Comparison of ENCODE assay signal across 8 mouse cellular contexts in the genomic region with DNA sequence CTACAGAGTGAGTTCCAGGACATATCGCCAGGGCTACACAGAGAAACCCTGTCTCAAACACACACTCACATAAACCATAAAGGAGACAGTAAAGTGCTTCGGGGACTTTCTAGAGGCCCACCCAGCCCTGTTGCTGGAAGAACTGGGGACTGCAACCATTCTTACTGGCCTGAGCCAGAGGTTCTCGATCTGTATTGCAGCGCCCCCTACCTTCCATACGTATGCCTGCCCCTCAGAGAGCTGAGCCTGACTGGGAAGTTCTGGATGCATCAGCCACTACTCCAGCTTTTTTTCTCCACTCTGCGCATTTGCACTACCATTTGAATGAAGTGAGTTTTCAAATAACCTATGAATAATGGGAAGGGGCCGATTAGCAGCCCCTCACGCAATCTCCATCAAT. TPM values are rescaled to one million over a fixed set of nuclear protein-coding genes. Genes with fewer than 3 reads are reported as not detected.
DNase-seq lines count a peak whose midpoint lies in the region; ATAC-seq and TF ChIP-seq lines count a peak whose summit lies in the region.

No protein-coding gene starts in this region.

- peak in 1 of 2 experiments; percentile 23 for DNase-seq in cerebellum, adult 2 months
- DNase-seq in cerebellum, adult 9-11 months: no peak
- DNase-seq in midbrain, postnatal 0 days (ENCODE audit: low spot score): no peak
- DNase-seq in induced T-regulatory cell, adult 2 months (ENCODE audit: low read depth): peak; percentile 70
- DNase-seq in spleen, adult 2 months (ENCODE audit: low read depth in 1 of 2, low spot score in 2 of 2): peak; percentile 27 to 37
- no peak for DNase-seq in layer of hippocampus, adult 9-11 months
- DNase-seq in frontal cortex, postnatal 14 days (ENCODE audit: low spot score in 2 of 2): no peak

- no peak overlapping the region for H3K4me3 ChIP-seq in cerebellum, adult 2 months (replicated peaks; ENCODE audit: insufficient read depth, low read depth, low read length)
- no peak overlapping the region for H3K4me3 ChIP-seq in midbrain, postnatal 0 days (ENCODE audit: low read depth, low read length)
- no peak overlapping the region for H3K4me3 ChIP-seq in midbrain, embryonic 15.5 days
- H3K4me3 ChIP-seq in spleen, adult 2 months (ENCODE audit: extremely low read depth, insufficient read depth, insufficient read length): no peak overlapping the region

- H3K27me3 ChIP-seq in cerebellum, adult 2 months (ENCODE audit: control insufficient read depth, insufficient read depth, low read length): no peaks in the 10 kb centered on the region
- no peaks in the 10 kb centered on the region for H3K27me3 ChIP-seq in midbrain, postnatal 0 days (ENCODE audit: insufficient read depth, low read length)
- H3K27me3 ChIP-seq in midbrain, embryonic 15.5 days (replicated peaks): no peaks in the 10 kb centered on the region
- no peaks in the 10 kb centered on the region for H3K27me3 ChIP-seq in spleen, adult 2 months (ENCODE audit: control insufficient read depth, insufficient read depth, low read length)

- no peak for TF ChIP-seq POLR2A in cerebellum, adult 2 months (IDR thresholded peaks at IDR 0.05; ENCODE audit: borderline replicate concordance, insufficient read depth, low read length)
- no peak for TF ChIP-seq POLR2A in spleen, adult 2 months (IDR thresholded peaks at IDR 0.05; ENCODE audit: low read depth, low read length)

- no peak overlapping the region for H3K27ac ChIP-seq in cerebellum, adult 2 months (ENCODE audit: insufficient read depth, low read length)
- no peak overlapping the region for H3K27ac ChIP-seq in midbrain, postnatal 0 days (ENCODE audit: low read depth, low read length)
- H3K27ac ChIP-seq in midbrain, embryonic 15.5 days: no peak overlapping the region
- H3K27ac ChIP-seq in spleen, adult 2 months (ENCODE audit: insufficient read depth, low read length): no peak overlapping the region

- no peak overlapping the region for H3K4me2 ChIP-seq in midbrain, postnatal 0 days (ENCODE audit: low read depth, low read length, poor library complexity, severe bottlenecking)
- H3K4me2 ChIP-seq in midbrain, embryonic 15.5 days: no peak overlapping the region

- ATAC-seq in midbrain, postnatal 0 days (ENCODE audit: low FRiP score): no peak
- no peak for ATAC-seq in midbrain, embryonic 15.5 days (replicated peaks)

- H3K4me1 ChIP-seq in cerebellum, adult 2 months (ENCODE audit: control insufficient read depth, insufficient read depth, low read length): no peaks in the 10 kb centered on the region
- H3K4me1 ChIP-seq in midbrain, postnatal 0 days (ENCODE audit: insufficient read depth, low read length): no peaks in the 10 kb centered on the region
- H3K4me1 ChIP-seq in midbrain, embryonic 15.5 days: no peaks in the 10 kb centered on the region
- no peaks in the 10 kb centered on the region for H3K4me1 ChIP-seq in spleen, adult 2 months (ENCODE audit: control insufficient read depth, insufficient read depth, insufficient read length)

- 0 out of 2 replicates have a peak, but pooled peaks have one; percentile 27 for TF ChIP-seq CTCF in cerebellum, adult 2 months (IDR thresholded peaks at IDR 0.05; ENCODE audit: borderline replicate concordance, insufficient read depth, low read depth, low read length)
- peak; percentile 37 for TF ChIP-seq CTCF in midbrain, postnatal 0 days (IDR thresholded peaks at IDR 0.05)
- TF ChIP-seq CTCF in spleen, adult 2 months (IDR thresholded peaks at IDR 0.05; ENCODE audit: extremely low read depth, insufficient read depth, insufficient read length, insufficient replicate concordance): peak; percentile 44; the same call in 1 of the 2 replicates

- H3K36me3 ChIP-seq in midbrain, postnatal 0 days (ENCODE audit: insufficient read depth, low read length): no peaks in the 10 kb centered on the region
- no peaks in the 10 kb centered on the region for H3K36me3 ChIP-seq in midbrain, embryonic 15.5 days (replicated peaks)
- H3K36me3 ChIP-seq in spleen, adult 2 months (ENCODE audit: control insufficient read depth, insufficient read depth, low read length): no peaks in the 10 kb centered on the region

- no peaks in the 10 kb centered on the region for H3K9me3 ChIP-seq in midbrain, postnatal 0 days (ENCODE audit: low read length)
- no peaks in the 10 kb centered on the region for H3K9me3 ChIP-seq in midbrain, embryonic 15.5 days

- 60% methylated on average over 8 of the region's 8 CpGs for WGBS in cerebellum, adult 2 months
- WGBS in midbrain, postnatal 0 days: 60% methylated on average over 8 of the region's 8 CpGs
- WGBS in midbrain, embryonic 15.5 days: 60% methylated on average over 8 of the region's 8 CpGs
- WGBS in spleen, adult 2 months: 64% methylated on average over 8 of the region's 8 CpGs

- H3K9ac ChIP-seq in midbrain, postnatal 0 days (replicated peaks; ENCODE audit: low read length, poor library complexity, severe bottlenecking): no peak overlapping the region
- H3K9ac ChIP-seq in midbrain, embryonic 15.5 days: no peak overlapping the region

RNA-seq across cellular contexts. Expression of a gene that starts 13.2 kb away (rescaled TPM):
- 2.5 and 3.1 TPM in 2 replicates for polyA plus RNA-seq in cerebellum, adult 2 months (2012; rRNA removed)
- total RNA-seq in midbrain, postnatal 0 days (2014; rRNA removed): 0.93 and 1.0 TPM in 2 replicates
- 2.7 TPM in 2 replicates for polyA plus RNA-seq in midbrain, postnatal 0 days (2015; fragmentation: Nextera tagmentation; extraction: Ambion mirVana)
- 1.7 and 2.9 TPM in 2 replicates for polyA plus RNA-seq in midbrain, embryonic 15.5 days (2015; fragmentation: Nextera tagmentation; extraction: Ambion mirVana)
- polyA plus RNA-seq in spleen, adult 2 months (2012; rRNA removed): 0.67 and 0.84 TPM in 2 replicates

RNA-seq across cellular contexts. Expression of a gene that starts 17.5 kb away (rescaled TPM):
- polyA plus RNA-seq in cerebellum, adult 2 months (2012; rRNA removed): 1.9 and 3.1 TPM in 2 replicates
- total RNA-seq in midbrain, postnatal 0 days (2014; rRNA removed): 3.6 and 5.2 TPM in 2 replicates
- polyA plus RNA-seq in midbrain, postnatal 0 days (2015; fragmentation: Nextera tagmentation; extraction: Ambion mirVana): 4.0 and 4.4 TPM in 2 replicates
- 1.2 and 2.2 TPM in 2 replicates for polyA plus RNA-seq in midbrain, embryonic 15.5 days (2015; fragmentation: Nextera tagmentation; extraction: Ambion mirVana)
- 5.3 and 5.8 TPM in 2 replicates for polyA plus RNA-seq in spleen, adult 2 months (2012; rRNA removed)

RNA-seq across cellular contexts. Expression of a gene that starts 22.3 kb away (rescaled TPM):
- 36.4 and 36.5 TPM in 2 replicates for polyA plus RNA-seq in cerebellum, adult 2 months (2012; rRNA removed)
- total RNA-seq in midbrain, postnatal 0 days (2014; rRNA removed): 6.9 and 11.2 TPM in 2 replicates
- polyA plus RNA-seq in midbrain, postnatal 0 days (2015; fragmentation: Nextera tagmentation; extraction: Ambion mirVana): 9.9 and 12.3 TPM in 2 replicates
- 6.8 and 7.9 TPM in 2 replicates for polyA plus RNA-seq in midbrain, embryonic 15.5 days (2015; fragmentation: Nextera tagmentation; extraction: Ambion mirVana)
- polyA plus RNA-seq in spleen, adult 2 months (2012; rRNA removed): 39.1 and 49.3 TPM in 2 replicates

RNA-seq across cellular contexts. Expression of a gene that starts 28.2 kb away (rescaled TPM):
- polyA plus RNA-seq in cerebellum, adult 2 months (2012; rRNA removed): 66.1 and 67.0 TPM in 2 replicates
- 766 and 788 TPM in 2 replicates for total RNA-seq in midbrain, postnatal 0 days (2014; rRNA removed)
- polyA plus RNA-seq in midbrain, postnatal 0 days (2015; fragmentation: Nextera tagmentation; extraction: Ambion mirVana): 808 and 853 TPM in 2 replicates
- 560 and 572 TPM in 2 replicates for polyA plus RNA-seq in midbrain, embryonic 15.5 days (2015; fragmentation: Nextera tagmentation; extraction: Ambion mirVana)
- polyA plus RNA-seq in spleen, adult 2 months (2012; rRNA removed): 3.0 and 4.9 TPM in 2 replicates

RNA-seq across cellular contexts. Expression of a gene that starts 34.6 kb away (rescaled TPM):
- 106 and 113 TPM in 2 replicates for polyA plus RNA-seq in cerebellum, adult 2 months (2012; rRNA removed)
- total RNA-seq in midbrain, postnatal 0 days (2014; rRNA removed): 86.5 and 106 TPM in 2 replicates
- polyA plus RNA-seq in midbrain, postnatal 0 days (2015; fragmentation: Nextera tagmentation; extraction: Ambion mirVana): 130 and 138 TPM in 2 replicates
- polyA plus RNA-seq in midbrain, embryonic 15.5 days (2015; fragmentation: Nextera tagmentation; extraction: Ambion mirVana): 137 and 138 TPM in 2 replicates
- polyA plus RNA-seq in spleen, adult 2 months (2012; rRNA removed): 27.5 and 32.9 TPM in 2 replicates

Comparison
In these comparisons a context has a peak if more than half of its experiments do, and no peak if none do; other contexts are left out.
1. DNase-seq: peak in induced T-regulatory cell, adult 2 months (single experiment) and spleen, adult 2 months (2 of 2); none in cerebellum, adult 9-11 months (single experiment), midbrain, postnatal 0 days (single experiment), layer of hippocampus, adult 9-11 months (single experiment) and frontal cortex, postnatal 14 days (0 of 2).
2. Peak in every context shown above with its lines, with median percentiles within 50 percentile points of each other: CTCF ChIP-seq.